In the genomic region with DNA sequence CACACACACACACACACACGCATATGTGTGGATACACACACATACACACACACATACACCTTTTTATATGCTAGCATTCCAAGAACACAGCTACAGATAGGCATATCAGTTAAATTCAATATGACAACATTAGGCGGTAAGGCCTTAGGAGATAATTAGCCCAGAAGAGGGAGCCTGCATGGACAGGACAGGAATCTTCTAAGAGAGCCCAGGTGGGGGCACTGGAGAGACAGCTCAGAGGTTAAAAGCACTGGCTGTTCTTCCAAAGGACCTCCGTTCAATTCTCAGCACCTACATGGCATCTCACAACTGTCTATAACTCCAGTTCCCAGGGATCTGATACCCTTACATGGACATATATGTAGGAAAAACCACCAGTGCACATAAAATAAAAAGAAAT, we compare ENCODE assay signal across 21 mouse cellular contexts.
DNase-seq lines count a peak whose midpoint lies in the region; ATAC-seq and TF ChIP-seq lines count a peak whose summit lies in the region.
"Had no signal": no experiment of that assay in that cellular context is flagged by ENCODE, and none has a peak within 500 bp of the region (broad histone marks: within the 10 kb centered on the region; RNA-seq: fewer than 3 reads in every experiment).

No protein-coding gene starts in this region.

- no peaks in the 10 kb centered on the region for H3K27me3 ChIP-seq in intestine, postnatal 0 days (replicated peaks; ENCODE audit: control insufficient read depth, insufficient read depth, low read length)
- no peaks in the 10 kb centered on the region for H3K27me3 ChIP-seq in intestine, embryonic 15.5 days (replicated peaks)
- no peaks in the 10 kb centered on the region for H3K27me3 ChIP-seq in midbrain, postnatal 0 days (ENCODE audit: insufficient read depth, low read length)
- no peaks in the 10 kb centered on the region for H3K27me3 ChIP-seq in midbrain, embryonic 11.5 days (ENCODE audit: control insufficient read depth, insufficient read depth, low read length)
- H3K27me3 ChIP-seq: embryonic facial prominence, embryonic 15.5 days; limb, embryonic 15.5 days; Patski had no signal

- H3K4me3 ChIP-seq in intestine, postnatal 0 days (ENCODE audit: low read depth, low read length) = no peak overlapping the region
- no peak overlapping the region for H3K4me3 ChIP-seq in intestine, embryonic 15.5 days (replicated peaks)
- no peak overlapping the region for H3K4me3 ChIP-seq in midbrain, postnatal 0 days (ENCODE audit: low read depth, low read length)
- H3K4me3 ChIP-seq in midbrain, embryonic 11.5 days (ENCODE audit: low read depth, low read length) = no peak overlapping the region
- H3K4me3 ChIP-seq: embryonic facial prominence, embryonic 15.5 days; limb, embryonic 15.5 days had no signal

- H3K9me3 ChIP-seq in intestine, postnatal 0 days (ENCODE audit: control insufficient read depth) = no peaks in the 10 kb centered on the region
- H3K9me3 ChIP-seq in intestine, embryonic 15.5 days = no peaks in the 10 kb centered on the region
- no peaks in the 10 kb centered on the region for H3K9me3 ChIP-seq in midbrain, postnatal 0 days (ENCODE audit: low read length)
- no peaks in the 10 kb centered on the region for H3K9me3 ChIP-seq in midbrain, embryonic 11.5 days (ENCODE audit: control insufficient read depth, low read length)
- H3K9me3 ChIP-seq: embryonic facial prominence, embryonic 15.5 days; limb, embryonic 15.5 days had no signal

- H3K9ac ChIP-seq in intestine, postnatal 0 days (ENCODE audit: low read depth, low read length) = no peak overlapping the region
- no peak overlapping the region for H3K9ac ChIP-seq in intestine, embryonic 15.5 days
- H3K9ac ChIP-seq in midbrain, postnatal 0 days (replicated peaks; ENCODE audit: low read length, poor library complexity, severe bottlenecking) = no peak overlapping the region
- H3K9ac ChIP-seq in midbrain, embryonic 11.5 days (ENCODE audit: low read length) = no peak overlapping the region
- H3K9ac ChIP-seq: embryonic facial prominence, embryonic 15.5 days; limb, embryonic 15.5 days had no signal

- H3K4me2 ChIP-seq in intestine, postnatal 0 days (replicated peaks; ENCODE audit: low read depth) = no peak overlapping the region
- H3K4me2 ChIP-seq in intestine, embryonic 15.5 days (replicated peaks) = no peak overlapping the region
- H3K4me2 ChIP-seq in midbrain, postnatal 0 days (ENCODE audit: low read depth, low read length, poor library complexity, severe bottlenecking) = no peak overlapping the region
- no peak overlapping the region for H3K4me2 ChIP-seq in midbrain, embryonic 11.5 days
- H3K4me2 ChIP-seq: embryonic facial prominence, embryonic 15.5 days; heart, embryonic 11.5 days; limb, embryonic 15.5 days had no signal

- TF ChIP-seq CTCF in intestine, postnatal 0 days (IDR thresholded peaks at IDR 0.05; ENCODE audit: low read depth) = peak; percentile 61
- peak; percentile 33 for TF ChIP-seq CTCF in midbrain, postnatal 0 days (IDR thresholded peaks at IDR 0.05)

- H3K27ac ChIP-seq in intestine, postnatal 0 days (ENCODE audit: low read depth, low read length) = no peak overlapping the region
- no peak overlapping the region for H3K27ac ChIP-seq in intestine, embryonic 15.5 days
- H3K27ac ChIP-seq in midbrain, postnatal 0 days (ENCODE audit: low read depth, low read length) = no peak overlapping the region
- no peak overlapping the region for H3K27ac ChIP-seq in midbrain, embryonic 11.5 days (ENCODE audit: low read depth, low read length)

- no peak for DNase-seq in midbrain, postnatal 0 days (ENCODE audit: low spot score)
- DNase-seq in midbrain, embryonic 11.5 days (ENCODE audit: low spot score, missing footprints) = no peak
- DNase-seq in ZHBTc4 (ENCODE audit: low read depth, low spot score) = peak; percentile 50
- no peak for DNase-seq in thymus, postnatal 14 days
- no peak for DNase-seq in retina, postnatal 1 day
- DNase-seq: cerebellum, adult 9-11 months; embryo, embryonic 11 days; gastrocnemius, postnatal 36 days; heart, postnatal 36 days; kidney, adult 8-10 months; lung, postnatal 36 days; right cerebral cortex, postnatal 4 days; thymus, adult 2 months had no signal

- peaks cover 17% of the 10 kb centered on the region for H3K36me3 ChIP-seq in intestine, postnatal 0 days (ENCODE audit: control insufficient read depth, insufficient read depth)
- H3K36me3 ChIP-seq in intestine, embryonic 15.5 days = no peaks in the 10 kb centered on the region
- no peaks in the 10 kb centered on the region for H3K36me3 ChIP-seq in midbrain, postnatal 0 days (ENCODE audit: insufficient read depth, low read length)
- no peaks in the 10 kb centered on the region for H3K36me3 ChIP-seq in midbrain, embryonic 11.5 days (ENCODE audit: control insufficient read depth, insufficient read depth, low read length)

- no peak for ATAC-seq in intestine, postnatal 0 days
- ATAC-seq in intestine, embryonic 15.5 days = no peak
- no peak for ATAC-seq in midbrain, postnatal 0 days (ENCODE audit: low FRiP score)
- ATAC-seq in midbrain, embryonic 11.5 days (ENCODE audit: low FRiP score) = no peak
- no peak for ATAC-seq in erythroid progenitor cell, adult 5-6 weeks (replicated peaks; ENCODE audit: low FRiP score, poor library complexity, severe bottlenecking)
- ATAC-seq: hindbrain, embryonic 16.5 days; Patski had no signal

- 74% methylated on average over 3 of the region's 3 CpGs for WGBS in intestine, postnatal 0 days
- WGBS in intestine, embryonic 15.5 days = 88% methylated on average over 3 of the region's 3 CpGs
- WGBS in midbrain, postnatal 0 days = 85% methylated on average over 3 of the region's 3 CpGs
- WGBS in midbrain, embryonic 11.5 days = 83% methylated on average over 3 of the region's 3 CpGs

- H3K4me1 ChIP-seq in intestine, postnatal 0 days (replicated peaks; ENCODE audit: control insufficient read depth, insufficient read depth, low read length) = no peaks in the 10 kb centered on the region
- peaks cover 15% of the 10 kb centered on the region for H3K4me1 ChIP-seq in intestine, embryonic 15.5 days (replicated peaks)
- no peaks in the 10 kb centered on the region for H3K4me1 ChIP-seq in midbrain, postnatal 0 days (ENCODE audit: insufficient read depth, low read length)
- no peaks in the 10 kb centered on the region; the same call in none of the 2 replicates for H3K4me1 ChIP-seq in midbrain, embryonic 11.5 days (ENCODE audit: control insufficient read depth, insufficient read depth, low read length)
